Mouse (Mus musculus): Measurements from ENCODE around the gene Ube2b. TPM values are rescaled to one million over a fixed set of nuclear protein-coding genes. Genes with fewer than 3 reads are reported as not detected.

Gene Ube2b
- polyA plus RNA-seq, 1 experiment from 2014 or later, result 183 TPM

GRCm38 (mm10) chr11:51945548-51945947 lies 55.0 kb downstream of the Ube2b start:
- no peak overlapping the region for H3K4me3 ChIP-seq (ENCODE audit: low read depth, low read length)
- H3K27me3 ChIP-seq (ENCODE audit: control insufficient read depth, insufficient read depth, low read length), result no peaks in the 10 kb centered on the region
- DNase-seq (ENCODE audit: low spot score) (peak; percentile 19), ATAC-seq (ENCODE audit: low FRiP score, low TSS enrichment) (no peak)
- no peaks in the 10 kb centered on the region for H3K9me3 ChIP-seq (ENCODE audit: control insufficient read depth, low read length)
- H3K9ac ChIP-seq (ENCODE audit: low read length), result no peak overlapping the region
- no peak overlapping the region for H3K4me2 ChIP-seq (replicated peaks; ENCODE audit: low read depth)
- H3K27ac ChIP-seq (replicated peaks), result no peak overlapping the region
- TF ChIP-seq CTCF (IDR thresholded peaks at IDR 0.05; ENCODE audit: low read depth) (no peak), EP300 (optimal IDR thresholded peaks at IDR 0.05) (no peak)
- H3K36me3 ChIP-seq (ENCODE audit: control insufficient read depth, insufficient read depth, low read length), result no peaks in the 10 kb centered on the region
- H3K4me1 ChIP-seq (replicated peaks; ENCODE audit: control insufficient read depth, insufficient read depth), result no peaks in the 10 kb centered on the region
- 9% methylated on average over 8 of the region's 8 CpGs for WGBS

- no peak overlapping the region for H3K27ac ChIP-seq (replicated peaks)
- H3K9ac ChIP-seq (ENCODE audit: low read length), result no peak overlapping the region
- no peaks in the 10 kb centered on the region for H3K27me3 ChIP-seq (ENCODE audit: control insufficient read depth, insufficient read depth, low read length)
- no peaks in the 10 kb centered on the region for H3K36me3 ChIP-seq (ENCODE audit: control insufficient read depth, insufficient read depth, low read length)
- H3K4me3 ChIP-seq (ENCODE audit: low read depth, low read length), result no peak overlapping the region
- TF ChIP-seq EP300 (optimal IDR thresholded peaks at IDR 0.05), result no peak
- TF ChIP-seq CTCF (IDR thresholded peaks at IDR 0.05; ENCODE audit: low read depth), result no peak
- no peaks in the 10 kb centered on the region for H3K9me3 ChIP-seq (ENCODE audit: control insufficient read depth, low read length)
- no peak overlapping the region for H3K4me2 ChIP-seq (replicated peaks; ENCODE audit: low read depth)
- 79% methylated on average over 3 of the region's 3 CpGs for WGBS
- DNase-seq (ENCODE audit: low spot score), result no peak
- no peaks in the 10 kb centered on the region for H3K4me1 ChIP-seq (replicated peaks; ENCODE audit: control insufficient read depth, insufficient read depth)
- ATAC-seq (ENCODE audit: low FRiP score, low TSS enrichment), result no peak
Observed at GRCm38 (mm10) chr11:51944239-51944638, 56.3 kb downstream of the Ube2b start.

GRCm38 (mm10) chr11:51943500-51943841 lies 57.1 kb downstream of the Ube2b start:
- Histone ChIP-seq H3K9ac (ENCODE audit: low read length) (no peak overlapping the region), H3K27ac (replicated peaks) (no peak overlapping the region), H3K4me3 (ENCODE audit: low read depth, low read length) (no peak overlapping the region), H3K36me3 (ENCODE audit: control insufficient read depth, insufficient read depth, low read length) (no peaks in the 10 kb centered on the region), H3K4me2 (replicated peaks; ENCODE audit: low read depth) (no peak overlapping the region), H3K27me3 (ENCODE audit: control insufficient read depth, insufficient read depth, low read length) (no peaks in the 10 kb centered on the region), H3K9me3 (ENCODE audit: control insufficient read depth, low read length) (no peaks in the 10 kb centered on the region), H3K4me1 (replicated peaks; ENCODE audit: control insufficient read depth, insufficient read depth) (no peaks in the 10 kb centered on the region)
- 48% methylated on average over 6 of the region's 6 CpGs for WGBS
- DNase-seq (ENCODE audit: low spot score), result no peak
- ATAC-seq (ENCODE audit: low FRiP score, low TSS enrichment), result no peak
- TF ChIP-seq EP300 (optimal IDR thresholded peaks at IDR 0.05), result no peak
- no peak for TF ChIP-seq CTCF (IDR thresholded peaks at IDR 0.05; ENCODE audit: low read depth)

GRCm38 (mm10) chr11:51942602-51943499 lies 57.7 kb downstream of the Ube2b start:
- ATAC-seq (ENCODE audit: low FRiP score, low TSS enrichment), result no peak
- no peaks in the 10 kb centered on the region for H3K36me3 ChIP-seq (ENCODE audit: control insufficient read depth, insufficient read depth, low read length)
- H3K4me2 ChIP-seq (replicated peaks; ENCODE audit: low read depth), result no peak overlapping the region
- DNase-seq (ENCODE audit: low spot score), result no peak
- 58% methylated on average over 15 of the region's 15 CpGs for WGBS
- H3K9ac ChIP-seq (ENCODE audit: low read length), result no peak overlapping the region
- 0 out of 2 replicates have a peak overlapping the region, but pooled peaks have one; percentile 4 for H3K27ac ChIP-seq (replicated peaks)
- H3K4me3 ChIP-seq (ENCODE audit: low read depth, low read length), result no peak overlapping the region
- H3K4me1 ChIP-seq (replicated peaks; ENCODE audit: control insufficient read depth, insufficient read depth), result no peaks in the 10 kb centered on the region
- TF ChIP-seq CTCF (IDR thresholded peaks at IDR 0.05; ENCODE audit: low read depth), result no peak
- TF ChIP-seq EP300 (optimal IDR thresholded peaks at IDR 0.05), result no peak
- H3K9me3 ChIP-seq (ENCODE audit: control insufficient read depth, low read length), result no peaks in the 10 kb centered on the region
- H3K27me3 ChIP-seq (ENCODE audit: control insufficient read depth, insufficient read depth, low read length), result no peaks in the 10 kb centered on the region

- WGBS, result 33% methylated on average over 13 of the region's 13 CpGs
- Histone ChIP-seq H3K36me3 (ENCODE audit: control insufficient read depth, insufficient read depth, low read length) (no peaks in the 10 kb centered on the region), H3K4me2 (replicated peaks; ENCODE audit: low read depth) (no peak overlapping the region), H3K4me1 (replicated peaks; ENCODE audit: control insufficient read depth, insufficient read depth) (no peaks in the 10 kb centered on the region), H3K9me3 (ENCODE audit: control insufficient read depth, low read length) (no peaks in the 10 kb centered on the region), H3K27me3 (ENCODE audit: control insufficient read depth, insufficient read depth, low read length) (no peaks in the 10 kb centered on the region), H3K4me3 (ENCODE audit: low read depth, low read length) (no peak overlapping the region), H3K9ac (ENCODE audit: low read length) (no peak overlapping the region), H3K27ac (replicated peaks) (no peak overlapping the region)
- DNase-seq (ENCODE audit: low spot score) (no peak), ATAC-seq (ENCODE audit: low FRiP score, low TSS enrichment) (peak; percentile 27; the same call in 1 of the 2 replicates)
- no peak for TF ChIP-seq EP300 (optimal IDR thresholded peaks at IDR 0.05)
- no peak for TF ChIP-seq CTCF (IDR thresholded peaks at IDR 0.05; ENCODE audit: low read depth)
Observed at GRCm38 (mm10) chr11:51940511-51940955, 60.0 kb downstream of the Ube2b start.

GRCm38 (mm10) chr11:51939590-51939955 lies 61.0 kb downstream of the Ube2b start:
- H3K4me2 ChIP-seq (replicated peaks; ENCODE audit: low read depth), result no peak overlapping the region
- 66% methylated on average over 8 of the region's 8 CpGs for WGBS
- ATAC-seq (ENCODE audit: low FRiP score, low TSS enrichment) (no peak), DNase-seq (ENCODE audit: low spot score) (no peak)
- H3K9me3 ChIP-seq (ENCODE audit: control insufficient read depth, low read length), result no peaks in the 10 kb centered on the region
- TF ChIP-seq CTCF (IDR thresholded peaks at IDR 0.05; ENCODE audit: low read depth), result no peak
- no peak for TF ChIP-seq EP300 (optimal IDR thresholded peaks at IDR 0.05)
- H3K27me3 ChIP-seq (ENCODE audit: control insufficient read depth, insufficient read depth, low read length), result no peaks in the 10 kb centered on the region
- H3K36me3 ChIP-seq (ENCODE audit: control insufficient read depth, insufficient read depth, low read length), result no peaks in the 10 kb centered on the region
- no peaks in the 10 kb centered on the region for H3K4me1 ChIP-seq (replicated peaks; ENCODE audit: control insufficient read depth, insufficient read depth)
- H3K9ac ChIP-seq (ENCODE audit: low read length), result no peak overlapping the region
- H3K4me3 ChIP-seq (ENCODE audit: low read depth, low read length), result no peak overlapping the region
- no peak overlapping the region for H3K27ac ChIP-seq (replicated peaks)

All from stomach, postnatal 0 days (tissue).